Mouse (Mus musculus): ENCODE data around the gene Exosc5.

The Exosc5 gene

DNA sequence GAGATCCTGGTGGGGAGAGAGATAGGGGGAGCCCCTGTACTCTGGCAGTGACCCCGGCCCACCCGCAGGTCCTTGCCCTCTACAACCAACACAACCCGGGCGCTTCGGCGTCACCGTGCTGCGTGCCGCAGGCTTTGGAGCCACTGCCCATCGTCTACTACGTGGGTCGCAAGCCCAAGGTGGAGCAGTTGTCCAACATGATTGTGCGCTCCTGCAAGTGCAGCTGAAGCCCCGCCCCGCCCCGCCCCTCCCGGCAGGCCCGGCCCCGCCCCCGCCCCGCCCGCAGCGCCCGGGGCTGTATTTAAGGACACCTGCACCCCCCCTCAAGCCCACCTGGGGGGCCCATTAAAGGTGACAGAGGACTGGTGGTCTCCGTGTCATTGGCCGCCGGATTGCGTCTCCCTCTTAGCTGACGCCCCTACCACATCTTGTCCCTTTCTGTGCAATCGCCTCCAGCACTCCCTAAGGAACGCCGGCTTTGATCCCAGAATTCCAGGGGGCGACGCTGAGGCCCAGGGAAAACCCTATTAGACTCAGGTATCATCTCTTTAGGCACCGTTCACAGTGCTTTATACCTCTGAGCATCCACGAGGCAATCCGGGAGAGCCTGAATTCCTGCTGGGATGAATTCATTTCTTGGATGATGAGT is 45.9 kb downstream of the Exosc5 start:
- in situ Hi-C loops (cut with MboI; ENCODE audit: low sequenced_read_pairs) = no loop called here

DNA sequence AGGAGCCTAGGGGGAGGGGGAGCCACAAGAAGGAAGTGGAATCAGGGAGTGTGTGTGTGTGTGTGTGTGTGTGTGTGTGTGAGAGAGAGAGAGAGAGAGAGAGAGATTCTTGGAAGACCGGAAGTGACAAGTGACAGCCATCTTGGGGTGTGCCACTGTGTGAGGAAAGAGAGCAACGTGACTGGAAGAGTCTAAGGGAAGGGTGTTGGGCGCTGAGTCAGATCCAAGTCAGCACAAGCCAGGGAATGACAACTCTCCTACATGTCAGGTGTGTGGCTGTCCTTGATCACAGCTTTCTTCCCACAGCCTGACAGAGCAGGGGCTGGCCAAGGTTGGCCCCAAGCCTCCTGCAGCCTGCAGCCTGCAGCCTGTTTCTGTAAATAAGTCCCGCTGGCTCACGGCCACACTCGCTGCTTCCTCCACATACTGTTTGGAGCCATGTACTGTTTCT is 46.9 kb downstream of the Exosc5 start:
- in situ Hi-C loops (cut with MboI; ENCODE audit: low sequenced_read_pairs) = no loop called here

DNA sequence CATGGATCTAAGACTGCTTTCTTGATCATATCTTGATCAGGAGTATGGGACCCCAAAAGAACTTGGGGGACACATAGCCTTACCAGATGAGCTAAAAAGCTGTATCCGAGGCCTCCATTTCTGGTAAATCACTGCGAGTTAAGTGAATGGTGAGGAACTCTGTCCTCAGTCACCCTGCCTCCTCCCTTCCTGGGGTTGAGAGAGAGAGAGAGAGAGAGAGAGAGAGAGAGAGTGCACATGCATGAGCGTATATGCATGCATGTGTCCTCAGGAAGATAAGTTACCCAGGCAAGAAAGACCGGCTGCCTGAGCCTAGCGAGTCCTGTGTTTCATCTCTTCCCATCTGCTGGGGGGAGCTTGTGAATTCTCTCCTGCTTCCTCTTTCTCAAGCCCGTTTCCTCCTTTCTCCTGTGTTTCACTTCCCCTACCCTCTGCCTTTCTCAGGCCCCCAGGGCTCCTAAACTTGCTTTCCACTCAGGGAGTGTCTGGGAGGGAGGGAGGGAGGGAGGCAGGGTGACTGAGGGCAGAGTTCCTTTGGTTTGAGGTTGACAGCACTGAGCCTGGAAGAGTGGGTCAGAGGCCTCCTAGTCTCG is 47.7 kb downstream of the Exosc5 start:
- in situ Hi-C loops (cut with MboI; ENCODE audit: low sequenced_read_pairs) = no loop called here

DNA sequence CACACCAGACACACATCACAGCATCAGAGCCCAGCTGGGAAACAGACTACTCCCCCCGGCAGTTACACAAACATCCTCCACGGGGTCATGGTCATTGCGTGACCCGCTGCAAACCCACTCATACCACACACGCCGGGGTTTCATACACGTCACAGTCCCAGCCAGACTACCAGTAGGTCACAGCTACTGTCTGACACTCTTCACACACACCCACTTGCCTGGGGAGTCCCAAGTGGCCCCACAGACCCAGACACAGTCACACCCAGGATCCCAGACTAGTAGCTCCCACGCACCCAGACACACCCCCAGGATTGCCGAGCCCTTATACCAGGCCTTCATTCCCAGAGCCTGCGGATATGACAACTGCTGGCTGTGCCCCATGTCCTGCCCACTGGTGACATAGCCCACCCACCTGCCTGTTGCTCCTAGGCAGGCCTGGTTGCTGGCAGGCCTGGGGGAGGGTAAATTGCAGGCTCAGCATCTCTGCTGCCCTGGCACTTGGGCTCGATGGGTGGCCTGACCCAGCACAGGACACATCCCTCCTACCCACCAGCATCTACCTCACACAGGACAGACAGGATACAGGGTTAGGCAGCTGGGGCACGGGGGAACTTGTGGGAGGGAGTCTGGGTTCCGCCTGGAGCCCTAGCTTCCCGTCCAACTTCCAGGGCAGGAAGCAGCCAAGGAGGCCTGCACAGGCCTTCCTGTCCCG is 48.8 kb downstream of the Exosc5 start:
- in situ Hi-C loops (cut with MboI; ENCODE audit: low sequenced_read_pairs) = no loop called here

DNA sequence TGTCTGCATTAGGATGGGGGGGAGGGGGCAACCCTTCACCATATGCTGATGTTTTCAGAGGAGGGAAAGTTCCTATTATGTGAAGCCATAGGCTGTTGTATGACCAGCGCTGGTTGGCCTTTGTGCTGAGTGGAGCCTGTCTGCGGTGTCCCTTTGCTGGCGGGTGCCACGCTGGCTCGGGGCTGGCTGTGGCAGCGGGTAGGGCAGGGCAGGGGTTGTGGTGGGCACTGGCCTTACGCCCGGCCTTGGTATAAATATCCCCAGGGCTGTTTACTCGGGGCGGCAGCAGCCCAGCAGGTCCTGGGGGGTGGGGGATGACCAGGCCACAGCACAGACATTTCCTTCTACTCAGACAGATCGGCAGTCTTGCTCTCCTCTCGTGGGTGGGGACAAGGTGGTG is 51.0 kb downstream of the Exosc5 start:
- in situ Hi-C loops (cut with MboI; ENCODE audit: low sequenced_read_pairs) = no loop called here

DNA sequence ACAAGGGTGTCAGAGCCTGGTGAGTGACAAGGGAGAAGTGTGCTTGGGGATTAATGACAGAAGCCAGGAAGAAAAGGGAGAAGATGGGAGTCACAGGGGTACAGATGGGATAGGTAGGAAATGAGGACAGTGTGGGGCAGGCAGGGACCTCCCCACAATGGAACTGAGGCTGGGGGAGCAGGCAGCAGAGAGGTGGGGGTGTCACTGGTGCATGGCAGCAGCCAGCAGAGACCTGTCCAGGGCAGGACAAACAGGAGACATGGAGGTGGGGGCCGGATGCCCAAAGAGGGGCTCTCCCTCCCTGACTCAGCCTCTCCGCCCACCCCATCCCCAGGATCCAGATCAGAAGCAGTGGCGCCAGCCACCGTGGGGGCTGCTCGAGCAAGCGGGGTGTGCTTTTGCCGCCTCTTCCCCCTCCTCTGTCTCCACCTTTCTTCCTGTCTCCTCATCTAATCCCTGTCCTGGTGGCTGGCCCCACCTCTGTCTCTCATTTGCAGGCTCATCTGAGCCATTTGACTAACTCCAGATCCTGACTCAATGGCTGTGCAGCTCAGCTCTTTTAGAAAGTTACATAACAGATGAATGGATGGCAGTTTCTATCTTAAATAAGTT is 51.7 kb downstream of the Exosc5 start:
- in situ Hi-C loops (cut with MboI; ENCODE audit: low sequenced_read_pairs) = no loop called here

DNA sequence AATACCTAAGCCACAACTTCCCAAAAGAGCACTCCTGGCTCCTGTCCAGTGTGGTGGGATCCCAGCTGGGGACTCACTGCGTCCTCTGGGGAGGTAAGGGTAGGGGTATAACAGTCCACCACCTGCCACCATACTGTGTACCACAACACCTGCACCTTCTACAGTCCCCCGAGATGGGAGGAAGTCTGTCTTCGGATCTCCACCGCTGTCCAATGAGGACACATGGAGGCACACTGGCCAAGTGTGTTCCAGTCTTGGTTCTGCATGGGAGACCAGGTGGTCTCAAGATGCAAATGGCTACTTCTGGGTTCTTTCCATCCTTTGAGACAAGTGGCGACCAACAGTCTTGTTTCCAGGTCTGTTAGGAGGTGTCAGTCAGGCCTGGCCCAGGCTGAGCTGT is 52.2 kb downstream of the Exosc5 start:
- in situ Hi-C loops (cut with MboI; ENCODE audit: low sequenced_read_pairs) = no loop called here

DNA sequence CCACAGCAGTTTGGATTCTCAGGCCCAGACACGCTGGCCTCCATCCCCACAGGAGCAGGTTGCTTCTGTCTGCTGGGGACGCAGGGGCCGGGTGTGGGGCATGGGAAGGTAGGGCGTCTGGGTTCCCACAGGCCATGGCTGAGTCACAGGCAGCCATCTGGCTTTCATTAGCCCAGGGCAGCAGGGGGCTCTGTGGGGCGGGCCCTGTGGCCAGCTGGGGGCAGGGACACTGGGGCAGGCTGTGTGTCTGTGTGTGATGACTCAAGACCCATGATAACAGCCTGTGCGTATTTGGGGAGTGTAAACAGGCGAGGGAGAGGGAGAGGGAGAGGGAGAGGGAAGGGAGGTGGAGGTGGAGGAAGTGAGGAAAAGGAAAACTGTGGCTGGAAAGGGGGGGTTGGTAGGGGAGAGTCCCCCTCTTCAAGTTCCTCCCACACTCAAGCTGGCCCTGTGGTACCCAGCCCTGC is 52.8 kb downstream of the Exosc5 start:
- in situ Hi-C loops (cut with MboI; ENCODE audit: low sequenced_read_pairs) = no loop called here

DNA sequence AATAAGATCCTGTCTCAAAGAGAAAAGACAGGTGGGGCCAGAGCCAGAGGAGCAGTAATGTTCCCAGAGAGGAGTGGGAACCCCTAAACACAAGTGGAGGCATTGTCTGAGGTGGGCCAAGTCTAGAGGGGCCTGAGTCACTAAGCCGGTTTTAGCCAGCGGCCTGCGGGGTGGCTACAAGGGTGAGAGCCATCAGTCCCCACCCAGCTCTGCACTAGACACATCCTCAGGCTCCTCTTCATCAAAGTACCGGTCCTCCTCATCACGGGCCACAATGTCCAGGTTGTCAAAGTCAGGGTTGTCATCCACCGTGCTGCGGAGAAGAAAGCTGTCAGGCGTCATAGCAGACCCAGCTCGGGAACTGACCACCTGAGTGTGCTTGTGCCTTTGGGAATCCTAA is 53.8 kb downstream of the Exosc5 start:
- in situ Hi-C loops (cut with MboI; ENCODE audit: low sequenced_read_pairs) = no loop called here

DNA sequence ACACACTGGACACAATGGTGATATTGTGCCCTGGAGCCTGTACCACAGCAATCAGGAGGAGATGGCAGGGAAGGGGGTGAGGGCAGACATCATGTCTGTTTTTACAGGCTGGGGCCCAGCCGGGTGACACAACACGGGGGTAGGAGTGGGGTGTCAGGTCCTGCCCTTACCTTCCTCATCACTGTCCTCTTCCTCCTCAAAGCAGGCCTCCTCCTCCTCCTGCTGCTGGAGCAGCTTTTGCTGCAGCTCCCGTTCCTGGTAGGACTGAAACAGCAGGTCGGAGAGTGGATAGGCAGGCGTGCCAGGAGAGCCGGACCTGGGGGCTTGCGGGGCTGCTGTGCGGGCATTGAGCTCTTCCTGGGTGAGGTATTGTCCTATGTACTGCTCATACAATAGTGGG is 55.6 kb downstream of the Exosc5 start:
- in situ Hi-C loops (cut with MboI; ENCODE audit: low sequenced_read_pairs) = no loop called here

DNA sequence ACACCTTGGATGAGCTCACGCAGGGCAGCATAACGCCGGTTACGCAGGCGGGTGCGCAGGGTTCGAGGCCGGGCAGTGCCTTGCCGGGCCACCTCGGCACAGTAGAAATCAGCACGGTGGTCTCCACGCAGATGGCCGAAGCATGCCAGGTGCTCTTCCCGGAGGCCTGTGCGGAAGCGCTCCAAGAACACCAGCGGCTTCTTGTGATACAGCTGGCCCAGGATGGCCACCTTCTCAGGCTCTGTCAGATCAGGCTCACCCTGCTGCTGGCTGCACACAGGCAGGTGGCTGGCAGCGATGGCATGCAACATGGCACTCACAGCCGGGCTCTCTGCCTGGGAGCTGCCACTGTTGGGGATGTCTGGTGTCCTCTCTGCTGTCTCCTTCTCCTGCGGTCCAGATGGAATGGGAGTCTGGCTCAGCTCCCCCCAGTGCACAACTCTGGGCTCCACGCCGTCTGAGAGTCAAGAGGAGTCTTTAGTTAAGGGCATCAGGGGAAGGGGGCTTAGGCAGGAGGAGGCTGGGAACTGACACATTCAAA is 56.8 kb downstream of the Exosc5 start:
- in situ Hi-C loops (cut with MboI; ENCODE audit: low sequenced_read_pairs) = no loop called here

DNA sequence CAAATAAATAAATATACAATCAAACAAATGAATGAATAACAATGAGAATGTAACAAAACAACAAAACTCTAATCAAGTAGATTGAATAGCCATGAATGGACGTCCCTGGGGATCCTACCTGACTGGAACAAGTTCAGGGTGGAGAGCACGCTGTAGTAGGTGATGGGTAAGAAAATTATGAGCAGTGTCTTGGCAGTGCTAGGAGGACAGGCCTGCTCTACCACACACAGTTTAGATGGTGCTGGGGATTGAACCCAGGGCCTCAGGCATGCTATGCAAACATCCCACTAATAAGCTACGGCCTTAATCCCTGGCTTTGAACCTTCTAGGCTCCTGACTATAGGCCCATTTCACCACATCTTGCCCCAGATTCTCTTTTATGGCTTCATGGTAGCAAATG is 58.5 kb downstream of the Exosc5 start:
- in situ Hi-C loops (cut with MboI; ENCODE audit: low sequenced_read_pairs) = no loop called here

DNA sequence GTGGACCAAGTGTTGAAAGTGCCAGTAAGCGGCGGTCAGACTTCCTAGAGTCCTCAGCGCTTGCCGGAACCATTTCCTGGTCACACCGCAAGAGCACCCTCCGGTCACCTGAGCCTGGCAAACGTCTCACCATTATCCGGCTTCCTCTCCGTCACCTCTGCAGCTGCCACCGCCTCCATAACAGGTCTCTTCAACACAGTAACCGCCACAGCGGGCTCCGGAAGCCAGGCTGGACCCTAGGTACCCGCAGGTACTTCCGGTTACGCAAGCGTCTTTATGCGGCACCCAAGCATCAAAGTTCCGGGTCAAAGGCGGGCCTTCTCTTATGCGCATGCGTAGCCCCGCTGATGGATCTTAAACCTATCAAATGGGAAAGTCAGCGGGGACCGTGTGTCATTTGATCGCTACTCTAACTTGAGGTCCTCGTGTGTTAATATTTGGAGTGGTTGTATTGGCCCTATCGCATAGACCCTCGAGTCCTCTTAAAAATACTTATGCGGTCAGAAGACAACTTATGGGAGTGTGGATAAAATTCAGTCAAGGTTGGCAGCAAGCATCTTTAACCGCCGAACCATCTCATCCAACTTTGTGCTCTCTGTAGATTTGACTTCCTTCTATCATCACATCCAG is 59.9 kb downstream of the Exosc5 start, which contains the start of gene Ccdc97:
Gene Ccdc97, minus strand, starts transcription at position 301 of the 630 bp plus-strand sequence.
- in situ Hi-C loops (cut with MboI; ENCODE audit: low sequenced_read_pairs) = no loop called here

DNA sequence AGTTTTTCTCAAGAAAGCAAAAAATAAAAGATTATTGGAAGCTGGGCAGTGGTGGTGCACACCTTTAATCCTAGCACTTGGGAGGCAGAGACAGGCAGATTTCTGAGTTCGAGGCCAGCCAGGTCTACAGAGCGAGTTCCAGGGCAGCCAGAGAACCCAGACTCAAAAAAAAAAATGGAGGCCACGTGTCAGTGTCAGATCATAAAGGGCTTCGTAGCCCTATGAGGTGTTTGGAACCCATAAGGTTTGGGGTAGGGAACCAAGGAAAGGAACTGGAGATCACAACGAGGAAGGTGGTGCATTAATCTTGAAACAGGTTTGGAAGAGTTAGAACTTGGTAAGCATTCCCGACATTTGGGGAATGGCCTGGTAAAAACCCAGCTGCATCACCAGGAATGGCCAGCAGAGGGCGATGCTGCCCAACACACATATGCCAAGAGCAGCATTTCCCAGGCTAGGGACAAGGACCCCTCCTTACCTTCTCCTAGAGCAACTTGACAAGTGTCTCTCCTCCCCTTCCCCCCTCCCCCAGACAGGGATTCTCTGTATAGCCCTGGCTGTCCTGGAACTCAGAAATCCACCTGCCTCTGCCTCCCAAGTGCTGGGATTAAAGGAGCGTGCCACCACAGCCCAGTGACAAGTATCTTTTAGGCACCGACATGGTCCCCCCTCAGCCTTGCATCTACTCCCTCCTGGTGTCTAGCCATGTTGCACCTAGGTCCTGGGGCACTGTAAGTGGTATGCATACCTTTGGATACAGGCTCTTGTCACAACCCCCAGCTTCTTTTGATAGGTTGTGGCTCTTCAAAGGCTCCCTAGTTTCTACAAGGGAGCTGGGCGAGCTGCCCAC is 61.0 kb downstream of the Exosc5 start:
- in situ Hi-C loops (cut with MboI; ENCODE audit: low sequenced_read_pairs) = no loop called here

DNA sequence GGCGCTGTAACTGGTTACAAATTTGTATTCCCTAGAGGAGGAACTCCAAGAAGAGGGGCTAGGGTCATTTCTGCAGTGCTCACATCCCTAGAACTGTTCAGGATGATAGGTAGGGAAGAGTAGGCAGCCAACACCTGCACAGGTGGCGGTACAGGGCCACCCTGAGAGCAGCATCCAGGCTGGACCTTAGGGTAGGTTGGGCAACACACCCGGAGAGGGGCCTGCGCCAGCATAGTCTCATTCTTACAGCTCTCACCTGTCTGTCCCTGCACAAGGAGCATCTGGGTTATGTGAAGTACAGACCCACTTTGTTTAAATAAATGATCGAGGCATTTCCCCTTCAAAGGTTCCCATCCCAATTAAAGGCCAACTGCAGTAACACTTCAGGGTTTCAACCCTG is 61.8 kb downstream of the Exosc5 start:
- in situ Hi-C loops (cut with MboI; ENCODE audit: low sequenced_read_pairs) = no loop called here
